ENCODE assay signal across 9 mouse cellular contexts in the genomic region with DNA sequence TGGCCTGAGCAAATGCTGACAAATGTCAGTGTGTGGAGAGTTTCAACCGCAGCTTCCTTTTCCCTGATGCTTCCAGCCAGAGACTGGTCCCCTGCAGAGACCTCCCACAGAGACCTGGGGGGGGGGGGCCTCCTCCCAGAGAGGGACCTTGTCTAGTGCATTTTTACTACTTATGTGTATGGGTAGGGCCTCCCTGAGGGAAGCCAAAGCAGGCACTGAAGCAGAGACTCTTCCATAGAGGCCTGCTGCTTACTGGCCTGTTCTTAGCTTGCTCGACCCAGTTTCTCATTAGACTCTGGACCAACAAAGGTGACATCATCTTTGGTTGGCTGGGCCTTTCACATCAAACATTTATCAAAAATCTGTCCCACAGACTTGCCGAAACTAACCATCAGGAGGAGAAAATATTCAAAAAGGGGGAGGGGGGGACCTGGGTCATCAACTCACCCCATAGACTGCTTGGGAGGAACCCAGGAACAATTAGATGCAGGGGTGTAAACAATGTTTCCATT. TPM values are rescaled to one million over a fixed set of nuclear protein-coding genes. Genes with fewer than 3 reads are reported as not detected.
DNase-seq lines count a peak whose midpoint lies in the region; ATAC-seq and TF ChIP-seq lines count a peak whose summit lies in the region.
"Had no signal": no experiment of that assay in that cellular context is flagged by ENCODE, and none has a peak within 500 bp of the region (broad histone marks: within the 10 kb centered on the region; RNA-seq: fewer than 3 reads in every experiment).

No protein-coding gene starts in this region.

- no peak overlapping the region for H3K4me2 ChIP-seq in midbrain, embryonic 16.5 days (ENCODE audit: low read length)

- no peak overlapping the region for H3K9ac ChIP-seq in midbrain, embryonic 16.5 days (ENCODE audit: low read depth, low read length)

- intact Hi-C loops in left cerebral cortex, adult 2 months (cut with DNase I) = no loop called here
- intact Hi-C loops in left cerebral cortex, postnatal 36 days (cut with DNase I) = no loop called here

- no peak overlapping the region for H3K4me3 ChIP-seq in left cerebral cortex, adult 2 months
- H3K4me3 ChIP-seq in midbrain, embryonic 16.5 days (ENCODE audit: low read depth, low read length) = no peak overlapping the region
- H3K4me3 ChIP-seq: erythroblast, embryonic 14.5 days had no signal

- no peaks in the 10 kb centered on the region for H3K27me3 ChIP-seq in midbrain, embryonic 16.5 days (ENCODE audit: control insufficient read depth, insufficient read depth, low read depth, low read length)

- H3K9me3 ChIP-seq in midbrain, embryonic 16.5 days (replicated peaks; ENCODE audit: control insufficient read depth, low read length, poor library complexity, severe bottlenecking) = no peaks in the 10 kb centered on the region

- DNase-seq in left cerebral cortex, adult 2 months (ENCODE audit: extremely low spot score in 1 of 2, low spot score in 2 of 2) = no peak
- no peak for DNase-seq in left cerebral cortex, postnatal 36 days (ENCODE audit: low spot score in 2 of 2)
- DNase-seq in cerebellum, adult 18-20 months = peak; percentile 55 to 57
- DNase-seq in kidney, adult 18-20 months = peak; percentile 46
- DNase-seq in spleen, adult 12 weeks (ENCODE audit: low spot score) = no peak

- H3K27ac ChIP-seq in left cerebral cortex, adult 2 months = peak overlapping the region; percentile 24; the same call in 1 of the 2 replicates
- no peak overlapping the region for H3K27ac ChIP-seq in midbrain, embryonic 16.5 days (ENCODE audit: low read length)

- no peak for TF ChIP-seq CTCF in left cerebral cortex, adult 2 months (IDR thresholded peaks at IDR 0.05)

- H3K36me3 ChIP-seq in midbrain, embryonic 16.5 days (ENCODE audit: control insufficient read depth, insufficient read depth, low read length) = no peaks in the 10 kb centered on the region

- peak; percentile 64 for ATAC-seq in megakaryocyte, adult 5-6 weeks (ENCODE audit: poor library complexity, severe bottlenecking)
- ATAC-seq in monocyte, adult 5-6 weeks (replicated peaks; ENCODE audit: insufficient number of reproducible peaks, low FRiP score, low TSS enrichment, poor library complexity, severe bottlenecking) = no peak
- ATAC-seq in midbrain, embryonic 16.5 days = no peak

- H3K4me1 ChIP-seq in midbrain, embryonic 16.5 days (ENCODE audit: control insufficient read depth, insufficient read depth, low read length) = peaks cover 14% of the 10 kb centered on the region

- 34% methylated on average over 3 of the region's 3 CpGs for WGBS in midbrain, embryonic 16.5 days

RNA-seq across cellular contexts. Expression of gene Wdfy3, which starts 14.5 kb away (rescaled TPM):
- 100 to 1,000 TPM; 139 to 145 TPM for total RNA-seq in left cerebral cortex, adult 2 months (2021)
- total RNA-seq in left cerebral cortex, postnatal 36 days (2021) = 100 to 1,000 TPM; 129 to 140 TPM
- 20.3 and 21.3 TPM in 2 replicates for total RNA-seq in megakaryocyte, adult 5-6 weeks (2015)
- 11.5 and 16.7 TPM in 2 replicates for total RNA-seq in megakaryocyte, adult 5-6 weeks (2017)
- 8.1 to 15.0 TPM (median 10.9 TPM) in 3 replicates for total RNA-seq in monocyte, adult 5-6 weeks (2017)
- 27.0 and 31.1 TPM in 2 replicates for polyA plus RNA-seq in midbrain, embryonic 16.5 days (2015; fragmentation: Nextera tagmentation; extraction: Ambion mirVana)

Comparison
In these comparisons a context has a peak if more than half of its experiments do, and no peak if none do; other contexts are left out.
1. DNase-seq: peak in cerebellum, adult 18-20 months (2 of 2) and kidney, adult 18-20 months (single experiment); none in left cerebral cortex, adult 2 months (0 of 2), left cerebral cortex, postnatal 36 days (0 of 2) and spleen, adult 12 weeks (single experiment).